Mouse (Mus musculus): ENCODE data around the gene Rack1. TPM values are rescaled to one million over a fixed set of nuclear protein-coding genes. Genes with fewer than 3 reads are reported as not detected.
A peak's percentile ranks its signal among the peaks of the same experiment; 100 is the strongest.
"Not testable (repeated sequence)": the region's sequence is repeated elsewhere in the genome, so short reads cannot be mapped to it uniquely, and the experiment has no call there.

Gene Rack1
- polyA plus RNA-seq, 1 experiment from 2014 or later: 512 TPM

DNA sequence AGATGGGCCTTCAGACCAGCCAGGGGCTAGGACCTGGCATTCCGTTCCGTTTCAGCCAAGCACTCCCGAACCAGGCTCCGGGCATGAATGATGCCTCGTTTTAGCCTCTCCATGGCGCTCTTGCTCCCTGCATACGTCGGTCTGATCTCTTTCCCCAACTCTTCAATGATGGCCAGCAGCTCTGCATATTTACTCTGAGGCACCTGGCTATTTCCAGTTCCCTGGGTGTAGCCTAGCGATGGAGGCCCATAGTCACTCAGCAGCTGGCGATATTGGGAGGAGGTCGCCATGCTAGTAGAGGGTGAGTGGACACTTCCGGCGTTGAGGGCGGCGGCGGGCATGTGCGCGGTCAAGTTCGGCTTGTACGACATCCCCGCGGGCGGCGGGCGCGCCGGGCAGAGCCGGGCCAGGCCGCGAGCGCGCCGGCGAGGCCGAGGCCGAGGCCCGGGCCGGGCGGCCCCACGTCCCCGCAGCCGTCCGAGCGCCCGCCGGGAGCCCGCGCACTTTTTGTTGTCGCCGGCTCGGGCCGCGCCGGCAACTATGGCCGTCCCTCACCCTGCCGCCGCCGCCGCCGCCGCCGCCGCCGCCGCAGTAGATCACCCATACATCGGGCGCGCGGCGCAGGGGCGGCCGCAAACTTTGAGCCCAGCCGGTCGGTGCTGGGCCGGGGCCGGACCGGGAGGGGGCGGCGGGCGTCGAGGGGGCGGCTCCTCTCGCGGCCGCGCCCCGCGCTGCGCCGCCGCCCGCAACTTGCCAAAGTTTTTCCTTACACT lies 26.0 kb downstream of the Rack1 start, which contains the start of the genes Trim7 and Gm12184:
Gene Trim7, plus strand, starts transcription at position 162 of the 773 bp plus-strand sequence.
Gene Gm12184, minus strand, starts transcription at position 677 of the 773 bp plus-strand sequence.
- H3K9ac ChIP-seq: peak within 1 kb of the TSS; percentile 45; the same call in 1 of the 2 replicates
- H3K27ac ChIP-seq: 0 out of 2 replicates have a peak within 1 kb of the TSS, but pooled peaks have one; percentile 40
- WGBS: under 1% methylated on average over 32 of the region's 92 CpGs
- H3K27me3 ChIP-seq: peaks cover 26% of the 10 kb centered on the region
- not testable (repeated sequence) for H3K36me3 ChIP-seq; H3K9me3 ChIP-seq (replicated peaks)
- peak; percentile 80 for ATAC-seq (ENCODE audit: low FRiP score)
- H3K4me1 ChIP-seq: peaks cover 13% of the 10 kb centered on the region
- H3K4me2 ChIP-seq (replicated peaks): peak within 1 kb of the TSS; percentile 59
- H3K4me3 ChIP-seq: peak within 1 kb of the TSS; percentile 41

- 0 out of 2 replicates have a peak, but pooled peaks have one; percentile 44 for ATAC-seq (ENCODE audit: low FRiP score)
- WGBS: 1% methylated on average over 6 of the region's 6 CpGs
Measured at GRCm38 (mm10) chr11:48826752-48827096, 26.6 kb downstream of the Rack1 start.

GRCm38 (mm10) chr11:48827926-48828325 lies 27.8 kb downstream of the Rack1 start:
- H3K36me3 ChIP-seq: no peaks in the 10 kb centered on the region
- H3K27ac ChIP-seq: no peak overlapping the region
- peaks cover 20% of the 10 kb centered on the region for H3K27me3 ChIP-seq
- 76% methylated on average over 6 of the region's 6 CpGs for WGBS
- ATAC-seq (ENCODE audit: low FRiP score): no peak
- H3K4me3 ChIP-seq: no peak overlapping the region
- H3K9ac ChIP-seq: no peak overlapping the region
- H3K9me3 ChIP-seq (replicated peaks): no peaks in the 10 kb centered on the region
- H3K4me2 ChIP-seq (replicated peaks): no peak overlapping the region
- peaks cover 13% of the 10 kb centered on the region for H3K4me1 ChIP-seq

More at GRCm38 (mm10) chr11:48826752-48827096, 26.6 kb downstream of the Rack1 start:
- Histone ChIP-seq H3K4me3 (peak overlapping the region; percentile 41), H3K36me3 (no peaks in the 10 kb centered on the region), H3K27me3 (peaks cover 26% of the 10 kb centered on the region), H3K9ac (peak overlapping the region; percentile 45; the same call in 1 of the 2 replicates), H3K4me2 (replicated peaks) (peak overlapping the region; percentile 59), H3K4me1 (peaks cover 13% of the 10 kb centered on the region), H3K9me3 (replicated peaks) (no peaks in the 10 kb centered on the region), H3K27ac (no peak overlapping the region)

DNA sequence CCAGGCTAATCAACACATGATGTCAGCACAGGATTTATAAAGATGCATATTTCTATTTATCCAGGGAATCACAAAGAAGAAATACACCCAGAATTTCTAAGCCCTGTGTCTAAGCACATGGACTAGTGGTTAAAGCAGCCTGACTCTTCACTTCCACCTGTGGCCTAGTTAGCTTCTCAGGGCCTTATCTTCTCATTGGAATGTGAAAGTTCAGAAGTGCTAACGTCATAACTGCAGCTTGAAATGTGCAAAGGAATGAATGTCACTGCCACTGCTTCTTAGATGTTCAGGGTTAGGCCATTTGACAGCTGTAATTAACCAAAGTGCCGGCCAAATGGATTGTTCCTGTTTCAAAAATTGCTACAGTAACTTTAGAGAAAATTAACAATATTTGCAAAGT lies 30.1 kb downstream of the Rack1 start:
- WGBS: 77% methylated on average over 2 of the region's 2 CpGs
- Histone ChIP-seq H3K4me1 (peaks cover 3% of the 10 kb centered on the region; the same call in 1 of the 2 replicates), H3K27me3 (peaks cover 7% of the 10 kb centered on the region)

GRCm38 (mm10) chr11:48831273-48831672 lies 31.1 kb downstream of the Rack1 start:
- H3K27ac ChIP-seq: no peak overlapping the region
- no peak overlapping the region for H3K9ac ChIP-seq
- no peaks in the 10 kb centered on the region for H3K9me3 ChIP-seq (replicated peaks)
- H3K36me3 ChIP-seq: no peaks in the 10 kb centered on the region
- no peak for ATAC-seq (ENCODE audit: low FRiP score)
- H3K4me1 ChIP-seq: peaks cover 3% of the 10 kb centered on the region; the same call in 1 of the 2 replicates
- peaks cover 15% of the 10 kb centered on the region for H3K27me3 ChIP-seq
- H3K4me2 ChIP-seq (replicated peaks): no peak overlapping the region
- WGBS: 82% methylated on average over 2 of the region's 2 CpGs
- H3K4me3 ChIP-seq: no peak overlapping the region

More for the DNA sequence above, 30.1 kb downstream of the Rack1 start:
- no peak overlapping the region for H3K27ac ChIP-seq
- ATAC-seq (ENCODE audit: low FRiP score): no peak
- H3K9ac ChIP-seq: no peak overlapping the region
- H3K36me3 ChIP-seq: no peaks in the 10 kb centered on the region
- H3K4me2 ChIP-seq (replicated peaks): no peak overlapping the region
- H3K9me3 ChIP-seq (replicated peaks): no peaks in the 10 kb centered on the region
- H3K4me3 ChIP-seq: no peak overlapping the region

DNA sequence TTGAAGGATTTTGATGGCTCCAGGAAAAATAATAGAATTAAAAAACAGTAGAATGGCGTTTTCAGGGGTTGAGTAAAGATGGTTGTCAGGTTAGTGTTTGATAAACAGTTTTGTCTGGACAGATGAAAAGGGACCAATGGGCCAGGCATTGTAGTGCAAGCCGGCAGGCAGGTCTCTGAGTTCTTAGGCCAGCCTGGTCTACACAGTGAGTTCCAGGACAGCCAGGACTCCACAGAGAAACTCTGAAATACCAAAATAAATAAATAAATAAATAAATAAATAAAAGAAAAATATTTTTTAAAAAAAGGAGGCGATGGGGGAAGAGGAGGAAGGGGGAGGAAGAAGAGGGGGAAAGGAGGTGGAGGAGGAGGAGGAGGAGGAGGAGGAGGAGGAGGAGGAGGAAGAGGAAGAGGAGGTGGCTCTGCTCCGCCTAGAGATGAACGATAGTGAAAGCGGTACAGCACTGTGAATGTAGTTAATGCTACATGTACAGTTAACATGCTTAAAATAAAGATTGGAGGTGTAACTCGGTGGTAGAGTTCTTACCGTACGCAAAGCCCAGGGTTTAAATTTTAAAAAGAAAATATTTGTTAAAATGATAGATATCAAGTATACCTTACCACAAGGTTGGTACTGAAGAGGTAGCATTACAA lies 33.1 kb downstream of the Rack1 start:
- Histone ChIP-seq H3K9ac (no peak overlapping the region), H3K36me3 (no peaks in the 10 kb centered on the region), H3K27ac (no peak overlapping the region), H3K9me3 (replicated peaks) (no peaks in the 10 kb centered on the region), H3K4me1 (peaks cover 7% of the 10 kb centered on the region), H3K27me3 (peaks cover 19% of the 10 kb centered on the region), H3K4me2 (replicated peaks) (peak overlapping the region; percentile 55), H3K4me3 (peak overlapping the region; percentile 45)
- ATAC-seq (ENCODE audit: low FRiP score): no peak
- 45% methylated on average over 9 of the region's 9 CpGs for WGBS

DNA sequence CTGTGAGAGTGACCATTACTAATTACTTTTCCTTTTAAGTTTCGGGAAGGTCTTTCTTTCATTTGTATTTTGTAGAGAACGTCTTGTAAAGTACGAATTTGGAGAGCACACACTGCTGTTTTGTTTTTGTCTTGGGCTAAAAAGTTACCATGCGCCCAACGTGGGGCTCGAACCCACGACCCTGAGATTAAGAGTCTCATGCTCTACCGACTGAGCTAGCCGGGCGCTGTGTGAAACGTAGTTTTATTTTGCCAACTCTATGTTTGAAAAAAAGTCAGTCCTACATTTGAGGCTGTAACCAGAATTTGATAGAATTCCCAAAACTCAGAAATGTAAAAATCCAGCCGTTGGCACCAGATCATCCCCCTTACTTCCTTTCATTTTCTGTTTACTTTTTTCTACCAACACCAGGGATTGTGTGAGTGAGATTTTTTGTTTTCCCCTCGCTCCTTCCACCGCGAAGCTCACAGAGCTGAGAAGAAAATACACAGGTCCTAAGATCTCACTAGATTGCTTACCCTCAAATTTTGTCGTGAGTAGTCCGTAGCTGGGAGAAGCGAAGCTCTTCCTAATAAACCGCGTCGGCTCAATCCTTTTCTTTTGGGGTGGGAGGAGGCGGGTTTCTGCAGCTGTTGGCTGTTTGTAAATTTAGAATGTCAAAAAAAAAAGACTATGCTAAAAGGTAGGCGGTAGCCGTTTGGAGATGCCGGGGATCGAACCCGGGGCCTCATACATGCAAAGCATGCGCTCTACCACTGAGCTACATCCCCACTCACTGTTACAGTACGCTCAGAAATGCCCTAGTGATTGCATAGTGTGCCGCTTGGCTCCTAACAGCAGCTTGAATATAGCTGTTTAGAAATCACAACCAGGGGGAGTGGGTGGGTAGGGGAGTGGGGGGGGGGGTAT lies 33.9 kb downstream of the Rack1 start:
- Histone ChIP-seq H3K4me3 (peak overlapping the region; percentile 45), H3K36me3 (no peaks in the 10 kb centered on the region), H3K4me2 (replicated peaks) (peak overlapping the region; percentile 55), H3K4me1 (peaks cover 13% of the 10 kb centered on the region), H3K9me3 (replicated peaks) (no peaks in the 10 kb centered on the region), H3K9ac (peak overlapping the region; percentile 51), H3K27me3 (peaks cover 21% of the 10 kb centered on the region), H3K27ac (0 out of 2 replicates have a peak overlapping the region, but pooled peaks have one; percentile 41)
- ATAC-seq (ENCODE audit: low FRiP score): peak; percentile 82
- under 1% methylated on average over 30 of the region's 30 CpGs for WGBS

DNA sequence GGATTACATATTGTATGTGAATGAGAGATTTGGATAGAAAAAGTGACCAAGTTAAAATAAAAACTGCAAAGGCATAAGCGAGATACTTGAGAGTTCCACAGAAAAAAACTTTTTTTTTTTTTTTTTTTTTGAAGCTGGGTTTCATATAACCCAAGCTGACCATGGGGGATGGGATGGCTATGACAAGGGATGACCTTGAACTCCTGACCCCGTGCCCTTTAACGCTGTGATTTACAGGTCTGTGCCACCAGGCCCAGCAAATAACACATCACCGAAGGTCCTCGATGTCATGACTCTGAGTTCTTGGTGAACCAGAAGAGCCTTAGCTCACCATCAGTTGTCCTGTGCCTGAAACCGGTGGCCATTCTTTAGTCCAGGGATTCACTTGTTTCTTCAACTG lies 35.8 kb downstream of the Rack1 start:
- H3K9ac ChIP-seq: no peak overlapping the region
- no peak overlapping the region for H3K4me2 ChIP-seq (replicated peaks)
- H3K27me3 ChIP-seq: peaks cover 35% of the 10 kb centered on the region
- 75% methylated on average over 6 of the region's 6 CpGs for WGBS
- no peak overlapping the region for H3K4me3 ChIP-seq
- no peak overlapping the region for H3K27ac ChIP-seq
- no peaks in the 10 kb centered on the region for H3K36me3 ChIP-seq
- no peak for ATAC-seq (ENCODE audit: low FRiP score)
- peaks cover 13% of the 10 kb centered on the region for H3K4me1 ChIP-seq
- H3K9me3 ChIP-seq (replicated peaks): no peaks in the 10 kb centered on the region

DNA sequence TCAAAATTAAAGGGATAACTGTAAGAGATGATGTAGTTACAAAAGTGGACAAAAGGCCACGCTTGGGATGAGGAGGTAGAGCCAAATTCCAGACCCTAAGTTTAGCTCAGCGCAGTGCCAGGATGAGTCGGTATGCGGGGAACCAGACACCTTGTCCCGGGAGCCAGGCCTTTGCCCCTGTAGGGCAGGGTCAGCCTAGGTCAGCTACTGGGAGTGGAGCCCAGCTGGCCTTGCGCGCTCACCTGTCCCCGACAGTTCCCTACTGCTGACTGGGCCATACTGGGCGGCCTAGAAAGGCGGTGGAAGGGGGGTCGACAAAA lies 36.8 kb downstream of the Rack1 start:
- Histone ChIP-seq H3K4me2 (replicated peaks) (peak overlapping the region; percentile 90), H3K27ac (no peak overlapping the region), H3K4me3 (peak overlapping the region; percentile 86), H3K27me3 (peaks cover 35% of the 10 kb centered on the region), H3K9me3 (replicated peaks) (no peaks in the 10 kb centered on the region), H3K36me3 (no peaks in the 10 kb centered on the region), H3K4me1 (peaks cover 13% of the 10 kb centered on the region), H3K9ac (peak overlapping the region; percentile 75)
- no peak for ATAC-seq (ENCODE audit: low FRiP score)
- 7% methylated on average over 11 of the region's 11 CpGs for WGBS

DNA sequence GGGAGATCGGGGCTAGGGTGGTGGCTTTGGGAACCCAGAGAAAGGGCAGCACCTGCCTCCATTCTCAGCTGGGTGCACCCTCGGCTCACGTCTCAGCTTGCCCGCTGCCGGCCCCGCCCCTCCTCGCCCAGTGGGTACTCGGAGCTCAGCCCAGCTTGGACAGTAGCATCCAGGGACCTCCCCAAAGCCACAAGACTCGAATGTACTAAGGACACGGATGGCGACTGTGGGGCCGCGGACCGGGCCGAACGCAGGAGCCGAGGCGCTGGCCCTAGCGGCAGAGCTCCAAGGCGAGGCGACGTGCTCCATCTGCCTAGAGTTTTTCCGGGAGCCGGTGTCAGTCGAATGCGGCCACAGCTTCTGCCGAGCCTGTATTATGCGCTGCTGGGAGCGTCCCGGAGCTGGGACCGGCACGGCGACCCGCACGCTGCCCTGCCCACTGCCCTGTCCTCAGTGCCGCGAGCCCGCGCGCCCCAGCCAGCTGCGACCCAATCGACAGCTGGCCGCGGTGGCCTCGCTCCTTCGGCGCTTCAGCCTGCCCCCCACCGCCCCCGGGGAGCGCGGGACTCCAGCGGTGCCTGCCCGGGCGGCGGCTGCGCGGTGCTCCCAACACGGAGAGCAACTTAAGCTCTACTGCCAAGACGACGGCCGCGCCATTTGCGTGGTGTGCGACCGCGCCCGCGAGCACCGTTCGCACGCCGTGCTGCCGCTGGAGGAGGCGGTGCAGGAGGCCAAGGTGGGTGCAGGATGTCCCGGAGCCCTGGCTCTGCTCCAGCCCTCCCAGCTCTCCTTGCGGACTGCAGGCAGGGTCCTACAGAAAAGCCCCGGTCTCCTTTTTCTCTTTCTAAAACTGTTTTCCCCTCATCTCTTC lies 37.4 kb downstream of the Rack1 start:
- under 1% methylated on average over 64 of the region's 77 CpGs for WGBS
- ATAC-seq (ENCODE audit: low FRiP score): peak; percentile 49
- no peaks in the 10 kb centered on the region for H3K36me3 ChIP-seq
- peaks cover 13% of the 10 kb centered on the region for H3K4me1 ChIP-seq
- H3K9ac ChIP-seq: peak overlapping the region; percentile 75
- H3K4me2 ChIP-seq (replicated peaks): peak overlapping the region; percentile 90
- peaks cover 36% of the 10 kb centered on the region for H3K27me3 ChIP-seq
- H3K9me3 ChIP-seq (replicated peaks): no peaks in the 10 kb centered on the region
- no peak overlapping the region for H3K27ac ChIP-seq
- peak overlapping the region; percentile 86 for H3K4me3 ChIP-seq

DNA sequence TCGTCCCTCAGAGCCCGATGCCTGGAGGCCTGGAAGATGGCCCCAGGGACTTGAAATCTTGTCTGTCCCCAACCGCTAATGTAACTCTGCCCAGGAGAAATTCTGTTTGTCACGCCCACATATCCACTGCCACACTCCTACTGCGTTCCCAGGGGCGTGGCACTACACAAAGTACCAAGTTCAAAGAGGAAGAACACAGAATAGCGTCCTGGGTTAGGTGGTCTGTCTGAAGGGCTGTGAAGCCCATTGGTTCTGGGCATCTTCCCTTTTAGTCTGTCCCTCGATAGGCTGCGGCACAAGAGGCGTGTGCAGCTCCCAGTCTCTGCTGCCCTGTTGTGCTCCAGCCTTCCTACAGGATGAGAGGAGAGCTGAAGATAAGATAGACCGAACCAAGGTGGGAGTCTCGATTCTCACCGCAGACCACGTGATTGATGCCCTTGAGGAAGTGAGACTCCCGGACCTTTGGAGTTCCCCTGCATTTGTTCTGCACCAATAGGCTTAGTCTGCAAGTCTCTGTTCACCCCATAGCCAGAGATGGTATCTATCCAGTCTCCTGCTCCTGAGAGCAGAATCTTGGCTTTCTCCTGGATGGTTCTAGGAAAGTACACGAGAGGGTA lies 38.2 kb downstream of the Rack1 start:
- H3K9ac ChIP-seq: peak overlapping the region; percentile 75
- ATAC-seq (ENCODE audit: low FRiP score): peak; percentile 14; the same call in 1 of the 2 replicates
- peak overlapping the region; percentile 86 for H3K4me3 ChIP-seq
- H3K27ac ChIP-seq: no peak overlapping the region
- no peaks in the 10 kb centered on the region for H3K36me3 ChIP-seq
- no peaks in the 10 kb centered on the region for H3K9me3 ChIP-seq (replicated peaks)
- peaks cover 40% of the 10 kb centered on the region for H3K27me3 ChIP-seq
- peak overlapping the region; percentile 90 for H3K4me2 ChIP-seq (replicated peaks)
- peaks cover 13% of the 10 kb centered on the region for H3K4me1 ChIP-seq
- 3% methylated on average over 16 of the region's 16 CpGs for WGBS

Data from hindbrain, embryonic 12.5 days (tissue).